Mouse (Mus musculus): Measurements from ENCODE around the gene Foxn3.

Foxn3 gene

GRCm38 (mm10) chr12:99563219-99564059, at the start of gene Foxn3:
TSS of gene Foxn3 (minus strand) at chr12:99563582.
- peak; percentile 81 to 84 for DNase-seq

- DNase-seq: no peak
Measured at GRCm38 (mm10) chr12:99612181-99612871, 48.9 kb upstream of the Foxn3 start.

- DNase-seq: no peak
Measured at GRCm38 (mm10) chr12:99610868-99611267, 47.5 kb upstream of the Foxn3 start.

- DNase-seq: no peak
Measured at GRCm38 (mm10) chr12:99610069-99610815, 46.9 kb upstream of the Foxn3 start.

GRCm38 (mm10) chr12:99609643-99610042, 46.3 kb upstream of the Foxn3 start:
- DNase-seq: no peak

- no peak for DNase-seq
Measured at GRCm38 (mm10) chr12:99608279-99608955, 45.0 kb upstream of the Foxn3 start.

GRCm38 (mm10) chr12:99603381-99603780, 40.0 kb upstream of the Foxn3 start:
- DNase-seq: no peak

GRCm38 (mm10) chr12:99601841-99602240, 38.5 kb upstream of the Foxn3 start:
- DNase-seq: no peak

- DNase-seq: no peak
Measured at GRCm38 (mm10) chr12:99601392-99601791, 38.0 kb upstream of the Foxn3 start.

GRCm38 (mm10) chr12:99599606-99600005, 36.2 kb upstream of the Foxn3 start:
- DNase-seq: no peak

- DNase-seq: no peak
Measured at GRCm38 (mm10) chr12:99596397-99596796, 33.0 kb upstream of the Foxn3 start.

GRCm38 (mm10) chr12:99587338-99587737, 24.0 kb upstream of the Foxn3 start:
- DNase-seq: no peak

- DNase-seq: no peak
Measured at GRCm38 (mm10) chr12:99579989-99580388, 16.6 kb upstream of the Foxn3 start.

GRCm38 (mm10) chr12:99576682-99577081, 13.3 kb upstream of the Foxn3 start:
- DNase-seq: peak; percentile 23 to 46

- no peak for DNase-seq
Measured at GRCm38 (mm10) chr12:99574299-99574698, 10.9 kb upstream of the Foxn3 start.

- no peak for DNase-seq
Measured at GRCm38 (mm10) chr12:99573036-99573435, 9.7 kb upstream of the Foxn3 start.

- DNase-seq: no peak
Measured at GRCm38 (mm10) chr12:99571999-99572398, 8.6 kb upstream of the Foxn3 start.

GRCm38 (mm10) chr12:99570197-99570956, 7.0 kb upstream of the Foxn3 start:
- no peak for DNase-seq

- no peak for DNase-seq
Measured at GRCm38 (mm10) chr12:99565606-99566005, 2.2 kb upstream of the Foxn3 start.

- DNase-seq: no peak
Measured at GRCm38 (mm10) chr12:99564301-99564910, 1.0 kb upstream of the Foxn3 start.

GRCm38 (mm10) chr12:99562867-99563189, 554 bp downstream of the Foxn3 start:
- DNase-seq: no peak

Measured in thymus, postnatal 36 days (tissue).